Mouse (Mus musculus): ENCODE results near the gene Aipl1.

DNA sequence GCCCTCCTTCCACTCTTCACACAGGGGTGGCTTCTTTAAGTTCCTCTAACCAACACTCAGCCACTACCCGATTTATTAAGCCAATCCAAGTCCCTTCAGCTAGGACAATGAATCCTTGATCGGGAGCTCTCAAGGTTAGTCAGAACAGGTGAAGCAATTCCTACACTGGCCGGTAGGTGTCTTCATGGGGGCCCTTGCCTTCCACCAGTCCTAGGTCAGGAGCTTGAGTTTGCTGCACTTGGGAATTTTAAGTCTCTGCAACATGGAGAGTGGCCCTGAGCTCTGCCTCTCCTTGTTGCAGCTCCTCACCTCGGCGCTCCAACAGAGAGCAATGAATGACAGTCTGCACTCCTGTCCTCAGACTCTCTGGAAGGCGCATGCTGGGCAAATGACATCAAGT is 29.0 kb upstream of the Aipl1 start:
- TF ChIP-seq USF1 (IDR thresholded peaks at IDR 0.05; ENCODE audit: low read depth) (no peak), CTCF (IDR thresholded peaks at IDR 0.05; ENCODE audit: control insufficient read depth, insufficient read depth, insufficient read length) (no peak)
